Comparison of ENCODE assay signal across 9 mouse cellular contexts in genomic region chr13:28552974-28553750, GRCm38 (mm10).
A peak's percentile ranks its signal among the peaks of the same experiment; 100 is the strongest.
DNase-seq lines count a peak whose midpoint lies in the region; ATAC-seq and TF ChIP-seq lines count a peak whose summit lies in the region.
"Had no signal": no experiment of that assay in that cellular context is flagged by ENCODE, and none has a peak within 500 bp of the region (broad histone marks: within the 10 kb centered on the region; RNA-seq: fewer than 3 reads in every experiment).

No protein-coding gene starts in this region.

- WGBS in thymus, adult 2 months: 86% methylated on average over 10 of the region's 10 CpGs
- WGBS in limb, embryonic 13.5 days: 20% methylated on average over 10 of the region's 10 CpGs
- WGBS in lung, postnatal 0 days: 43% methylated on average over 10 of the region's 10 CpGs

- H3K9me3 ChIP-seq in limb, embryonic 13.5 days: no peaks in the 10 kb centered on the region
- no peaks in the 10 kb centered on the region for H3K9me3 ChIP-seq in lung, postnatal 0 days (ENCODE audit: low read length)

- DNase-seq in gastrocnemius, postnatal 14 days: peak; percentile 32
- no peak for DNase-seq in gastrocnemius, postnatal 36 days
- DNase-seq in thymus, adult 2 months: no peak
- DNase-seq in thymus, postnatal 4 days: no peak
- no peak for DNase-seq in lung, postnatal 0 days (ENCODE audit: low spot score)
- no peak for DNase-seq in c-Kit-positive CD71-positive TER-119-positive erythroid progenitor cells, embryonic 14.5 days (ENCODE audit: low spot score)
- DNase-seq: kidney, adult 8-10 months had no signal

- peak overlapping the region; percentile 76 for H3K27ac ChIP-seq in thymus, adult 2 months (ENCODE audit: control insufficient read depth, insufficient read depth, low read length)
- H3K27ac ChIP-seq in limb, embryonic 13.5 days: peak overlapping the region; percentile 89
- H3K27ac ChIP-seq in lung, postnatal 0 days (ENCODE audit: low read length): no peak overlapping the region

- peak; percentile 53 for ATAC-seq in limb, embryonic 13.5 days (ENCODE audit: low FRiP score, low read depth)
- no peak for ATAC-seq in megakaryocyte-erythroid progenitor cell, adult 5-6 weeks (replicated peaks; ENCODE audit: low FRiP score, low TSS enrichment, poor library complexity, severe bottlenecking)
- no peak for ATAC-seq in lung, postnatal 0 days

- no peaks in the 10 kb centered on the region for H3K27me3 ChIP-seq in thymus, adult 2 months (ENCODE audit: control insufficient read depth, insufficient read depth, low read length)
- H3K27me3 ChIP-seq in limb, embryonic 13.5 days: no peaks in the 10 kb centered on the region
- H3K27me3 ChIP-seq in lung, postnatal 0 days (replicated peaks; ENCODE audit: insufficient read depth, low read length): no peaks in the 10 kb centered on the region

- H3K9ac ChIP-seq in limb, embryonic 13.5 days: no peak overlapping the region
- no peak overlapping the region for H3K9ac ChIP-seq in lung, postnatal 0 days (replicated peaks; ENCODE audit: low read depth)

- TF ChIP-seq CTCF in thymus, adult 2 months (IDR thresholded peaks at IDR 0.05; ENCODE audit: borderline replicate concordance, control insufficient read depth, extremely low read depth, insufficient read depth, low read length, poor library complexity): no peak
- no peak for TF ChIP-seq CTCF in lung, postnatal 0 days (IDR thresholded peaks at IDR 0.05)

- H3K4me2 ChIP-seq in limb, embryonic 13.5 days (replicated peaks): peak overlapping the region; percentile 47
- no peak overlapping the region for H3K4me2 ChIP-seq in lung, postnatal 0 days (replicated peaks; ENCODE audit: low read depth, low read length)

- H3K4me3 ChIP-seq in thymus, adult 2 months (ENCODE audit: control insufficient read depth, insufficient read depth, low read length): no peak overlapping the region
- no peak overlapping the region for H3K4me3 ChIP-seq in limb, embryonic 13.5 days
- H3K4me3 ChIP-seq in lung, postnatal 0 days (ENCODE audit: low read depth, low read length): no peak overlapping the region

- no peak for TF ChIP-seq POLR2A in thymus, adult 2 months (IDR thresholded peaks at IDR 0.05; ENCODE audit: control insufficient read depth, extremely low read depth, insufficient read depth, low read length, poor library complexity)

- H3K36me3 ChIP-seq in thymus, adult 2 months (ENCODE audit: control insufficient read depth, insufficient read depth, low read length): no peaks in the 10 kb centered on the region; the same call in 1 of the 2 replicates
- H3K36me3 ChIP-seq in limb, embryonic 13.5 days: peaks cover 3% of the 10 kb centered on the region; the same call in 1 of the 2 replicates
- H3K36me3 ChIP-seq in lung, postnatal 0 days (ENCODE audit: insufficient read depth, low read length): no peaks in the 10 kb centered on the region

- peaks cover 32% of the 10 kb centered on the region for H3K4me1 ChIP-seq in thymus, adult 2 months (replicated peaks; ENCODE audit: control insufficient read depth, insufficient read depth, low read length)
- peaks cover 57% of the 10 kb centered on the region for H3K4me1 ChIP-seq in limb, embryonic 13.5 days
- H3K4me1 ChIP-seq in lung, postnatal 0 days (ENCODE audit: insufficient read depth, low read depth, low read length): peaks cover 9% of the 10 kb centered on the region; the same call in 1 of the 2 replicates

- intact Hi-C loops in gastrocnemius, postnatal 14 days (cut with DNase I; ENCODE audit: low total_unique reads): no loop called here
- intact Hi-C loops in gastrocnemius, postnatal 36 days (cut with DNase I): no loop called here

- no peak for TF ChIP-seq EP300 in lung, postnatal 0 days (IDR thresholded peaks at IDR 0.05)
